Mouse (Mus musculus): ENCODE results near the gene Fbrsl1.
A peak's percentile ranks its signal among the peaks of the same experiment; 100 is the strongest.

Gene Fbrsl1

DNA sequence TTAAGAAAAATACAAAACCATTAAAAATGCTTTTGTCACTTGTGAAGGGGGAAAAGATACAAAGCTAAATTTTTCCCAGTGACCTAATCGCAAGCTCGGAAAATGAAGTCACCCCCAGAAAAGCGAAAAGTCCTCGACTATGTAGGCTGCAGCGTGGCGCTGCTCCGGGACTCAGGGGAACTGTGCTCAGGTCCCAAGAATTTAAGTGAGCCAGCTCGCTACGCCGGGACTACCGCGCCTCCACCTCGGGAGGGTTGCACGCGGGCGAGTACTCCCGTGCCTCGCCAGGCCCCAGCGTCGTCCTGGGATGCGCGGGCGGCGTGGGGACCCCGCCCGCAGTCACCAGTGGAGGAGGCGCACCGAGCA is 85.5 kb downstream of the Fbrsl1 start:
- no peak for DNase-seq (ENCODE audit: low spot score)

DNA sequence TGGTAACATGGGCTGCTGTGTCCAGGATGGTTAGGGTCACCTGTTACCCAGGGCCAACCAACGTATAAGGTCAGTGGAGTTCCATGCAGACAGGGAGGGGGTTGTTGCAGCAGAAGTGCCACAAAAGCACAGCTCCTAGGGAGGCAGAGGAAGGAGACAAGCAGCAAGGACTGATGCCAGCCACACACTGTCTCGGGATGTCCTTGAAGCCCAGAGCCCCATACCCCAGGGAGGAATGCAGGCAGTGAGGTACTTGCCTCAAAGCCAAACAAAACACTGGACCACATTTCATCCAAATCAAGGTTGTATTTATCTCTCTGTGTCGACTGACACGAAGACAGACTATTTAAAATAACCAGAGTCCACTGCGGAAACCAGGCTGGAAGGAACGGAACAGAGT is 86.8 kb downstream of the Fbrsl1 start:
- no peak for DNase-seq (ENCODE audit: low spot score)

DNA sequence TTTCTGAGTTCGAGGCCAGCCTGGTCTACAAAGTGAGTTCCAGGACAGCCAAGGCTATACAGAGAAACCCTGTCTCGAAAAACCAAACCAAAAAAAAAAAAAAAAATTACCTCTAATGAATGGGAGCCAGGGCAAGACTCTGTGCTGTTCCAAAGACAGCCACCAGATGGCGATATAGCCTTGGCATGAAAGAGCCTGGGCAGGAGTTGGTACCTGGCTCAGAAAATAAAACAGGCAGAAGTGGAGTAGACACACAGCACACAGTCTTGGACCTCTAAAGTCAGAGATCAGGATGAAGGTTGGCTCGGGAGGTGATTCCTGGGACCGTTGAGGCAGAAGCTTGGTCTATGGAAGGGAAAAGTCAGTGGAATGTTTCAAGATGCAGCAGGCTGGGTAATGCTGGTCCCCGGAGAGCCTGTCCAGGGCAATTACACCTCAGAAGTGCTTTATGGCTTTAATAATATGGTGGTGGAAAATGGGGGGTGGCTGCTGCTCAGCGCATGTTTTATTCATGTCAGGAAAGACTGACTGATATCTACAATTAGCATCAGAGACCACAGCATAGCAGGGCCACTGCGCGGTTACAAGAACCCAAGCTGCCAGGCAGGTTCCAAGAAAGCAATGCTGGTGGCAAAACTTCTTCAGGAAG is 90.6 kb downstream of the Fbrsl1 start:
- peak; percentile 89 for DNase-seq (ENCODE audit: low spot score)

DNA sequence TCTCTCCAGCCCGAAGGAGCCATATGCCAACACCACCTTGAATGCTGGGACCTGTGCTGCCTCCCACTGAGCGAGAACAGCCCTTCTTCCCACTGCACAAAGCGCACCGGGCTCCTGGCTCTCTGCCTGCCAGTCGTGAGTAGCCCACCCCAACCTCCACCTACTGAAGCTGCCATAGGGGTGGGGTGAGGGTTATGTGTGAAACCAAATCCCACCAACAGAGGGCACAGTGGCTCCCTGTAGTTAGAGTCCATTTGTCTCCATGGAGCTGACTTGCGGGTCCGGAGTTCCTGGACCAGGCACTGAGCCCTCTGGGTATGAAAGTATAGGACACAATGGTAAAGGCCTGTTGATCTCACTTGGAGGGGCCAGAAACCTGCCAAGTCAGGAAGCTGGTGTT is 93.6 kb downstream of the Fbrsl1 start:
- no peak for DNase-seq (ENCODE audit: low spot score)

DNA sequence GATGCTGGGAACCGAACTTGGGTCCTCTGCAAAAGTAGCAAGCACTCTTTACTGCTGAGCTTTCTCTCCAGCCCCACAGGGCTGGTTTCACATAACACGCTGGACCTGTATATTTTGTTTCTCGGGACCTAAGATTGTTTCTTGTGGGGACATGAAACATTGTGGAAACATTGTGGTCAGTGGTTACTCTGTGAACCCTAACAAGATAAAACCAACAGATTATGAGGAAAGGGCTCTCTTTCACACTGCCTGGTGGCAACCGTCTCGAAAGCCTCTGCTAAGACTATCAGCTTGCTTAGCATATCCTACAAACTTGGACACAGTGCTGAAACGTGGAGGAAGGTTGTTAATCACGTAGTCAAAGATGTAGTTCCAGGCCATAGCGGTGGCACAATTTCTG is 101.3 kb downstream of the Fbrsl1 start:
- no peak for DNase-seq (ENCODE audit: low spot score)

DNA sequence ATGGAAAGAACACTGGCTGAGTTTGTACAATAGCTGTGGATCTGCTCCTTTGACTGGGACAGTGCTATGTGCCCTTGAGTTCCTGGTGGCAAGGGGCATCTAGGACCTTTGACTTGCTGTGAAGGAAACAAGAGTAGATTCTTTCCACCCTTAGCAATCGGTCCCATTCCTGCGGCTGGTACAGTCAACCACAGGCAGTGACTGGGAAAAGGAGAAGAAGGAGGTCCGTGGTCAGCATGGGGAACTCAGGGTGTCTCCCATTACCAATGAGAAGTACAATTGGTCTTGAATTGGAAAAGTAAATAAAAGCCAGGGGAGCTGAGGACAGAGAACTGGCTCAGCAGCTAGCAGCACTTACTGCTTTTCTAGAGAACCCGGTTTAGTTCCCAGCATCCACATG is 102.8 kb downstream of the Fbrsl1 start:
- no peak for DNase-seq (ENCODE audit: low spot score)

DNA sequence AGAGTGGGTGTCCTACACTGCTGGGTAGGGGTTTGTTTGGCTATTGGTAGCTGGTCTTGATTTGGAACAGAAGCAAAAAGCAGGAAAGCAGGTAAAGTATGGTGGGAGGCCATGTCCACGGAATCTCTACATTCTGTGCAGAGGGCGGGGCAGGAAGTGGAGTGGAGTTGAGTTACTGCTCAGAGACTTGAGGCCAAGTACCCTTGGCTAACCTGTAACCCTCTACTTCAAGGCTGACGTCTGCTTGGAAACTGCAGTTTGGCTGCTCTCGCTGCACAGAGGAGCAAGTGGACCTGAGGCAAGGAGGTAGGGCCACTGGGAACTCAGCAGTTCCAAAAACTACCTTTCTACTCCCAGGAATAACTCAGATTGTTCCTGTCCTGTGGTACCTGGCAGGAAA is 103.8 kb downstream of the Fbrsl1 start, which contains the start of gene Lrcol1:
Gene Lrcol1 (plus strand): TSS at position 207 of the 400 bp plus-strand sequence.
- DNase-seq (ENCODE audit: low spot score): no peak

DNA sequence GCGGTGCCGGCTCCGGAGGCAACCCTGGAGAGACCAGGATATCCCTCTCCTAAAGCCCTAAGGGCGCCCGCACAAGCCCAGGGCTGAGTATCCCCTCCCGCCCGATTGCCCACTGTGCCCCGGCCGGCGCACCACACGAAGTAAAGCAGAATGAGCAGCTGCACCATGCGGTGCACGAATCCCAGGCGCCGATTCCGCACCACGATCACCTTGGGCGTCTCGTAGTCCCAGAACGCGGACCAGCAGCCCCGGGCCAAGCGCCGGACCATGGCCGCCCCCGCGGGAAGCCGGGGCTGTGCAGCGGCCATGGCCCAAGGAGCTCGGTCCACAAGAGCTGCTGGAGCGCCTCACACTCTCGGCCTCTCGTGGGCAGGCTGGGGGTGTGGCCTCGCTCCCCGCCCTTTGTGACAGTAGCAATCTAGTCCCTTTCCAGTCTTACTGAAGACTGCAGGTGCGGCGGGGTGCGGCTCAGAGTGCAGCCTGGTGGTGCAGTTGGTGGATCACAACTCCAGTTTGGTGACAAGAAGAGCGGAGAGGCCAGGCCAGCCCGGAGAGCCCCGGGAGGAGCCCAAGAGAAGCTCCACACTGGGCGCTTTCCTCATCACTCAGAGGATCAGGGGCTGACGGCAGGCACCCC is 105.5 kb downstream of the Fbrsl1 start, which contains the start of gene P2rx2:
Gene P2rx2 (minus strand): TSS at position 565 of the 637 bp plus-strand sequence.
- no peak for DNase-seq (ENCODE audit: low spot score)

DNA sequence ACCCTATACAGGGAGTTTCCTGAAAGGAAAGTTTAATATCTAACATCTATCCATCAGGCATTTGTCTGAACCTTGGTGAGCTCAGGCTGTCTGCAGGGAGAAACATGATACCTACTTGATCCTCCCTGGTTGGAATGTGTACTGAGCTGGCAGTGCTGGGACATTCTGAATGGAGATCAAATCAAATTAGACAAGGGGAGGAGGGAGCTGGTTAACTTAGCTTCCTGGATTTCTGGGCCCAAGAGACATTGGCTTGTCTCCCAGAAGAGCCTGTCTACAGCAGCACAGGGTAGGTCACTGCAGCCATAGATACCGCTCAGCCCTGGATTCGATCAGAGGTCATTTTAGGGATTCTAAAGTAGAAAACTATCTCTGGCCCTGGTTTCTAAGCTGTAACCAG is 109.5 kb downstream of the Fbrsl1 start:
- DNase-seq (ENCODE audit: low spot score): no peak

DNA sequence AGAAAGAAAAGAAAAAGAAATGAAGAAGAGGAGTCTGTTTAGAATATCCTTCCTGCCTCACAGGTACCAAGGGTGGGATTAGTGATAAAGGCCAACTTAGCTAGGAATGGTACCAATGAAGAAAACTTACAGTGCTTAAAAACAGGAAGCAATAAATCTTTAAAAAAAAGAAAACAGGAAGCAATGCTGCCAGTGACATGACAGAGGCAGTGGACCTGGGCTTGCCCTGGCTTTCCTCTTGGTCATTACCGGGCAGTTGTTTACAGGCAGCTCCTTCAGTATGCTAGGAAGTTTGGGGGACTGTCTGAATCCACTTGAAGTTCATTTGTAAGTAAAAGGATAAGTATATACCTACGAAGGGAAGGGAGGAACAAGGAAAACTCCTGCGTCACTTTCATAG is 117.8 kb downstream of the Fbrsl1 start:
- no peak for DNase-seq (ENCODE audit: low spot score)

DNA sequence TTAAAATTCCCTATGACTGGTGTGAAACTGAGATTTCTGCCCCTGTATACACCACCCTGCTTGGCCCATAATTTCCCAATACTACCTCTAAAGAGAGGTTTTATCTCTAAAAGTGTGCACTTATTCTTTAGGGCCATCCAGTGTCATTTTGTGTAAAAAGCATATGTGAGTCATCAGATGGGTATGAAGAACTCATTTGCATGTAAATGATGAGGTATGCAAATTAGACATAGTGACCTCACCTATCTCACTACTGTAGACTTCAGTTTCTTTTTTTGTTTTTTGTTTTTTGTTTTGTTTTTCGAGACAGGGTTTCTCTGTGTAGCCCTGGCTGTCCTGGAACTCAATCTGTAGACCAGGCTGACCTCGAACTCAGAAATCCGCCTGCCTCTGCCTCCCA is 135.2 kb downstream of the Fbrsl1 start:
- no peak for DNase-seq (ENCODE audit: low spot score)
